Mouse (Mus musculus) adrenal gland, adult 8-10 months (tissue): ENCODE data around the gene Rnf43. TPM values are rescaled to one million over a fixed set of nuclear protein-coding genes. Genes with fewer than 3 reads are reported as not detected.
A peak's percentile ranks its signal among the peaks of the same experiment; 100 is the strongest.

Source experiments
- DNase-seq: peaks from one replicate; pipeline ENCODE4 v3.0.0; 2022
- total RNA-seq, 4 experiments: library from RNA; stranded (reverse); gene quantifications; 2 replicates each; pipeline ENCODE4 v1.2.4; 2022

The Rnf43 gene
- total RNA-seq, 4 experiments from 2014 or later: 4.8 to 17.8 (median 10.7) TPM

DNA sequence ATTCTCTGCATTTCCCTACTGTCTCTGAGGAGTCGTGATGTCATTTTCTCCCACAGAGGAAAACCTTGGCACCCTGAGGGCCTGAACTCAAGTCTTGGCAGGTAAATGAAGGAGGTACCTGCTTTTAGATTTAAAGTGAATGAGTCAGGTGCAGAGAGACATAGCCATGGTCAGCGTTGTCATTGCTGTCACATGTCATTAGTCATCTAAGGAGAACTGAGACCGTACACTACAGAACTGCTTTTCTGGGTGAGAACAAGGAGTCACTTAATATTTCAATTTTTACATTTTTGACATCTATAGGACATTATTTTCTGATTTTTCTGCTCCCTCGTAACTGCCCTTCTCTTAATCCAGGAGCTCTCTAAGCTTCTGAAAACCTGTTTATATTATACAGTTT lies 16.0 kb downstream of the Rnf43 start:
- DNase-seq: no peak

DNA sequence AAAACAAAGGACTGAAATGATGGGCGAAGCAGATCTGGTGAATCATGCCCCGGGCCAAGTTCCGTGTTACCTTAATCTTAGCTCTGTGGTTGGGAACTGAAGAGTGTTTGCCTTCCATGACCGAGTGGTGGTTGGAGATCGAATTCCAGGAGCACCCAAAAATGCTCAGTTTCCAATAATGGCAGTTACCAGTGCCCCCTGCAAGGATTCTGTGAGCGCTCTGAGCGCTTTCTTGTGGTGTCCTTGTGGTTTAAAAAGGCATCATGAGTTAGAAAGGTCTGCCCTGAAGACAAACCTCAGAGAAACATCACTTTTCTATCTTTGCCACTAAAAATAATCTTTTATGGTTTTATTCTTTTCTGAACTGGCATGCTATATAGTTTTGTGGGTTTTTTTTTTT lies 16.5 kb downstream of the Rnf43 start:
- no peak for DNase-seq

DNA sequence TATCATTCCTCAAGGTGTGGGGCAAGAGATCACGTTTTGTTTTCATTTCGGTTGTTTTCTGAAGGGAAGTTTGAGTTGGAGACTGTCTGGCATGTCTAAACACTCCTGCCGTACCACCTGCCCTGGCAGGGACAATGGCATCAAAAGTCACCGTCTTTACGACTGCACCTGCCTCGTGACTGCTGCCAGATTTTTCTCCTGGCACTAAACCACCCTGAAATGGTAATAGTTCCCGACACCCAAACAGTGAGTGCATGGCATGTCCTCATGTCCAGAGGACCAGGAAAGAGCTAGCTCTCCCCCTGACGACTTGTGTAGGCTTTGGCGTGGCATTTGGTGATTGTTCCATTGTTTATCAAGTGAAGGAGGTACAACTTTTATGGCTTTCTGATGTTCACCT lies 18.3 kb downstream of the Rnf43 start:
- no peak for DNase-seq

DNA sequence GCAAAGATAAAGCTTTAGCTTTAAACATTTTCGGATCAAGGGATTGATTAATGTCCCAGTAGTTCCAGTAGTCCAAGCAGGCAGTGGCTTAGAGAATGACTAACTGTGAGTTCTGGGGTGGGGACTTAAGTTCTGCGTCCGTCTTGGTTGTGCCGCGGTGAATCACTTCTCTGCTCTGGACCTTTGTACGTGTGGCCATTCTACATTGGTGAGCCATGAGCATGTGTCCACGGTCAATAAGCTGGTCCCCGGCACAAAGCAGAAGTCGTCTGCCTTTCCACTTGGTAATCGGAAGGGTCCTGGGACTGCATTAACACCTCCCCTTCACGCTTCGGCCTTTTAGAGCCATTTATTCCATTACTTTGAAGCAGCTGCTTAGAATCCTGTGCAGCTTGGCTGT lies 19.6 kb downstream of the Rnf43 start:
- no peak for DNase-seq

DNA sequence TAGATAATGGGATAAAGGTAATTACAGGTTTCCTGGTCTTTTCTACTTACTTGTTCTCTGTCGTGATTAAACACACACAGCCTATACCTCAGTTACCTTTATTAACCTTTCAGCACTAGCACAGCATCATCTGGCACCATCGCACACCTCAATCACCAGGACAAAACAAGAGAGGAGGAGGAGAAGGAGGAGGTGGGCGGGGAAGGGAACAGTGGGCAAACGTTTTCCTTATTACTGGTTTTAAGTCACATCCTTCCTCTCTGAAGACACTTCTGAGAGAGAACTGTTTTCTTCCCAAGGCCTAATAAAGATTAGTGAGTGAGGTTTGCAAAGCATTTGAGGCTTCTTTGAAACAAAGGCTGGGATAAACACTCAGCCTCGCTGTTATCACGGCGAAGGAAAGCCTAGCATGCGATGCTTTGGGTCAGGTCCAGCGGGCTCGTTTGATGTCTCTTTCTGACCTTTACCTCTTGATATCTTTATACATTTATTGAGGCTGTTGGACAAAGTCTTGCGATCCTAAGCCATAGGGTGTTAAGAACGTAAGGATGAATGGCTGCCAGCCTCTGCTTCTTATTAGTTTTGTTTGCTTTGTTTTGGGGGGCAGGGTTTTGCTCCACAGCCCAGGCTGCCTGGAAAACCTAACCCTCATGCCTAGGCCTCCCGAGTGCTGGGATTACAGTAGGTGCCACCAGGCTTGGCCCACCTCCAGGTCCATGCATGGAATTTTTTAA lies 20.5 kb downstream of the Rnf43 start:
- peak; percentile 23 for DNase-seq

DNA sequence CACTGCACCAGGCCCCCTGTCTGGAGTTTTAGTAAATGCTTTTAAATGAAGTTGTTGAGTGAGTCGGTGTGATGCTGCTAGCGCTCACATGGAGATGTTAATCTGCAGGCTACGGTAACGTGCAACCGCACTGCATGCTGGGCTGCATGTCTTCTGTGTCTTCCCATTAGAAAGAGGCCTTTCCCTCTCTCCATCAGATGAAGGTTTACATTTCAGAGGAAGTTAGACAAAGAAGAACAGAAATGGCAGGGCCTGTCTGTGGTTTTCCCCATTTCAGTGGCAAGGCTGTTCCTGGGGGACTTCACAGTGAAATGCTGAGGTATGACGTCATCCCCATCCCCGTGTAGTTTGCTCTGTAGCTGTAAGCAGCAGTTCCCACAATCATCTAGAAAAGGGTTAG lies 23.9 kb downstream of the Rnf43 start:
- no peak for DNase-seq

DNA sequence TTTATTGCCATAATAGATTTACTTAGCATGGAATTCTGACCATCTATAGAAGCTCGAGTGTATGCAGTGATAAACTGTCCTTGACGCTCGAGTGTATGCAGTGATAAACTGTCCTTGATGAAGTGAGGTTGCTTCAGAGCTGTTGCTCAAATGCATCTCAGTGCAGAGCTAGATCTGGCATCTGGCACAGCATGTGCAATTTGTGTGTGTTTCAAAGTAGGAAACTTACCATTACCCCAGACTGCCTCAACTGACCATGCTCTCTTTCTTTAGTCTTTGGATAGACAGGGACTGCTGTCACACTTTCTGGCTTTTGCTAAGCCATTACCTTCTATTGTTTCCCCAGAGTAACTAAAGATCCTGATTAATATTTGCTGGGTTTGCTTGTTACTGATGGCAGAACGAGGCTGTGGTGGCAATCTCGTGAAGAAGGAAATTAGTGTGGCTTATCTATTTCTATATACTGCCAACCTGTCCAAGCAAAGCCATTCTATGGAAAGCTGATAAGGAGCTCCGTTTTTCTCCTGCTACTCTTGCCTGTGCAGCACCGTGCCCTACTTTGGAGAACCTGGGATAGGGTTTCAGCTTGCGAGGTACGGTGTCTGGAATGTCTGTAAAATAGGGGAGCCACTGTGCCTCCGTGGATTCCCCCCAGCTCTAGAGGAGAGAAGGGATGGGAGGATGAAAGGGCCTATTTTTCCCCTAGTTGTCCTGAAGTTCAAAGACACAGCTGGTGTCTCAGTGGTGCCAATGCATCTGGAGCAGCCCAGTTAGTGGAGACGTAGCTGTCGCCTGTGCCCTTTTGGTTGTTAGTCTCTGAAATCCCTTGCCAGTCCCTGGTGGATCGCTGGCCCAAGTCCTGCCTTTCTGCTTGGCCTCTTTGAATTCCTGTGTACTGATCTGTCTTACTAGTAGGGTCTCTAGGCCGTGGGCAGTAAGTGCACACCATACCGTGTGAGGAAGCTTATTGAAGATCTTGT lies 25.0 kb downstream of the Rnf43 start:
- no peak for DNase-seq

DNA sequence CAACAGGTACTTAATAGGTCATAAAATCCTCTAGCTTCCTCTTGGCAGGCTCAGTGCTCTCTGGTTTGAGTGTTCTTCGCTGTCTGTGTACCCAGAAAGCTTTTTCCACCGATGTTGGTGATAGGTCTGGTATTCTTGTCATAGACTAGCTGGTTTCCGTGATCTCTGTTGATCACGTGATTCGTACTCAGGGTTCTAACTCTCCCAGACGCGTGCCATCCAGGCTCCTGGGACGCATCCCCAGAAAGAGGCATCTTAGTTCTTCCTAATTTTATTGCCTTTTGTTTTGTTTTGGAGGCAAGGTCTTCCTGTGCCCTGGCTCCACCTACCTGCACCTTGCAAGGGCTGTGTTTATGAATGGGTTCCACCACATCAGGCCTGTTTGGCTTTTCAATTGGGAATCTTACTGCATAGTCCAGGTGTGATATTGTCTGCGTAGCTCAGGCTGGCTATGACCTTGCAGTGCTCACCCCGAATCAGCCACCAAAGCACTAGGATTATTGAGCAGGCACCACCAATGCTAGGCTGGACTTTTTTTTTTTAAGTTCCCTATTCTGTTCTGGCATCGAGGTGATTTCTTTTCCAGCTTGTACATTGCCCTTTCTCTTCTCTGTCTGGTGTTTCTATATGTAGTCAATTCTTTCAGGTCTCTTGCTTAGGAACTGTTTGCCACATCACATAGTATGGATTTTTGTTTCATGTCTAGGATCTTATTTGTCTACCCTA lies 26.1 kb downstream of the Rnf43 start:
- DNase-seq: no peak

DNA sequence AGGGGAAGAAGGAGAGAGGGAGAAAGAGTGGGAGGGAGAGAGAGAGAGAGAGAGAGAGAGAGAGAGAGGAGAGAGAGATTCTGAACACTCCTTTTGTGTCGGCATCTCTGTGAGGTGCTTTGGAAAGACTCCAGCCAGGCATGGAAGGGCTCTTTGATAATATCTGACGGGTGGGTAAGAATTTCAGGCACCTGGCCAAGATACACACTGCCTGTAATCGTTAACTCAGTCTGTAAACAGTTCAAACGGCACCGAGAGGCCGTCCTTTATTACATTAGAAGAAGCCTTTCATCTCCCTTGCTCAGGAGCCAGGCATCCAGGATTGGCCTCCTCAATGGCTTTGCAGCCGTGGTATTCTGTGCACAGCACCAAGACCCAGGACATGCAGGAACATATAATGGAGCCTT lies 26.9 kb downstream of the Rnf43 start:
- DNase-seq: peak; percentile 49

DNA sequence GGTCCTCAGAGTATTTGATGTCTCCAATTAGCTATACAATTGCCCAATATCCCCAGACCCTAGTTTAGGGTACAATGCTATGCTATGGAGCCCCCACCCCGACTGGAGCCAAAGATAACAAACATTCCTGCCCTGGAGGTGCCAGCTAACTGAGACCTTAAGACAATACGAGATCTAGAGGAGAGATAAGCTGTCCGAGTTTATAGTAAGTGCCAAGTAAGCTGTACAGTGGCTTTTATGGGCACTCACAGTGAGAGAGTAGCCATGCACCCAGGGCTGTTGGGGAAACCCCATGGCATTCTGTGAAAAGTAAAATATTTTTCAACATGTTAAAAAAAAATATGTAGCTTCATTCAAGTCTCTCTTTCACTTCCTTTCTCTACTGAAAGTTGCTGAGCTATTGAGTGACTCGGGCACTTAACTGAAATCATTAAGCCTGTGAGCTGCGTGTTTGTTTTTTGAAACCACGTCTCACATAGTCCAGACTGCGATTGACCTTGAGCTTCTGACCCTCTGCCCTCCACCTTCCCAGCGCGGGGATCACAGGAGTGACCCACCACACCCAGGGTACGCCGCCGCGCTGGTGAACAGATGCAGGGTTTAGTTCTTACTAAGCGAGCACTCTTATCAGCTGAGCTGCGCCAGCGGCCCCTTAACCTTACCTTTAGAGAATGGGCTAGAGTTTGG lies 27.7 kb downstream of the Rnf43 start:
- no peak for DNase-seq

DNA sequence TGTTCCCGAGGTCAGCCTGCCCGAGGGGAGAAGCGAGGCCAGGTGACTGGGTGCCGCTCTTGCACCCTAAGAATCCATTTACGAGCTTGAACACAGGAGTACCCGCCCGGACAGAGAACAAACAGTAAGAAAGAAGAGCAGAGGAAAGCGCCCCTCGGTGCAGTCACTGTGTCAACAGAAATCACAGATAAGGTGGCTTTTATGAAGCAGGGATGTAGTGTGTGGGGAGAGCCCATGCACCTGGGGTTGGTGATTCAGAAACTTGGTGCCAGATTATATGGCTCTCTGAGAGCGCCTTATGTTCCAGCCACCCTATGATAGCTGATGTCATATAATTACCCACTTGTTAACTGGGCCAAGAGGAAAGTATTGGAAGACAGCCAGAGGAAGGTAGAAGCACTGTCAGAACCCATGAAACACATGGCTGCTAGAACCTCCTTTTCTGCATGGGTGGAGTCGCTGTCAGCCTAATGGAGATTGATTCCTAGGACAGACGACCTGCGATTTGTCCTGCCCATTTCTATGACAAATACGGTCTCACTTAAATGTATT lies 34.7 kb downstream of the Rnf43 start:
- DNase-seq: no peak

DNA sequence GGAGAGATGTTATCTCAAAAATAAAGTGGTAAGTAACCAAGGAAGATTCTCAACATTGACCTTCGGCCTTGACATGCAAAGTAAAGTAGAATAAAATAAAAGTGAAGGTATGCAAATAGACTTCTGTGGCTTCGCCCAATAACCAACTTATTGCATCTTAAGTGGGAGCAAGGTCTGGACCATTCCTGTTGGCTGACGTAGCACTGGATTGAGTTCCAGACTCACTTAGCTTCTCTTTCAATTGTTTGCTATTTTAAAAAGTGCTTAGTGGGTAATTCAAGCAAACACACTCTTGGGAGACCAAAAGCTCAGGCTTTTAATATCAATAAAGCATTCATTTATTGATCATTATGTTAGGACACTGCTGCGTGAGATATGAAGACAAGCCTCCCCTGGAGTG lies 35.6 kb downstream of the Rnf43 start:
- DNase-seq: no peak

DNA sequence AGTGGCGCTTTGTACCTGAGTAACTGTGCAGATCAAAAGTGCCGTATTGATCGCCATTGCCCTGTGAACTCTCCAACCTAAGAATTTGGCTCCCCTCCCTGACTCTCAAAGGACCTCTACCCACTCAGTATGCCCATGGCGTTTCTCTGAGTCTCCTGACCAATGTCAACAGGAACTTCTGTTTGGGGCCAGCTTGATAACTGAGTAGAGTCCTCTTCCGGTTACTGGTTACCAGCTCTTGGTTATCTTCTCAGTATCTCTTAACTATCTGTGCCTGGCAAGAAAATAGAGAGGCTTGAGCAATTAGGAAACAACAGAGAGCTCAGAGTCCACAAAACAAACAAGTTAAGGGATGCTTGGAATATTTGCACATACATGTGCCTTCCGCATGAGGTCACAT lies 38.6 kb downstream of the Rnf43 start:
- no peak for DNase-seq

DNA sequence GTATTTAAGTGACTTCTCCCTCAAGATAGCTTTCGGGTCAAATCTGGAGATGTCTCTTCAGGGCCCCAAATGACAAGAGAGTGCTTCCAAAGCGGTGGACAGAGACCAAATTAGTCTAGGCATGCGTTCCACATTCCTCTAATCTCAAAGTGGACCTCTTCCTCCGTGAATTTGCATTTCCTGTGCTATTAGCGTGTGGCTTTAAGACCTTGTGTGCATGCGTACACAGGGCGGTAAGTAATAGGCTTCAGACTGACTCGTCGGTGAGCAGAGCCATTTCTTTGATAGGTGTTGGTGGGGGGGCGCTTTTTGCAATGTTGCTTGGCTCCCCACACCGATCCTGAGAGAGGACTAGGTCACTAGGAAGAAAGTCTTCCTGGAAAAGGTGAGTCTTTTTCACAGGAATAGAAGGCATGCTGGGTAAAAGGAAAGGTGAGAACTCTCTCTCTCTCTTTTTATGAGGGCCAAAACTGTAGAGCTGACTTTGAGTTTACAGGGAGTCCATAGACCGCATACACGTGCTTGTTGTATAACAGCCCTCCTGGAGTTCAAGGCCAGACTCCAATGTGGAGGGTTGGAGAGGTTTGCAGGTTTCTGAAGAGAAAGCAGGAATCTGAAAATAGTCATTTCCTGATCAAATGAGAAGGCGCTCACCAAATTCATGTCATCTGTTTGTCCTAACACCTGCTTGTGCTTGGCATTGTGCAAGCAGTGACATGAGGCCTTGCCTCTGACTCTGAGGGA lies 39.5 kb downstream of the Rnf43 start:
- DNase-seq: no peak

DNA sequence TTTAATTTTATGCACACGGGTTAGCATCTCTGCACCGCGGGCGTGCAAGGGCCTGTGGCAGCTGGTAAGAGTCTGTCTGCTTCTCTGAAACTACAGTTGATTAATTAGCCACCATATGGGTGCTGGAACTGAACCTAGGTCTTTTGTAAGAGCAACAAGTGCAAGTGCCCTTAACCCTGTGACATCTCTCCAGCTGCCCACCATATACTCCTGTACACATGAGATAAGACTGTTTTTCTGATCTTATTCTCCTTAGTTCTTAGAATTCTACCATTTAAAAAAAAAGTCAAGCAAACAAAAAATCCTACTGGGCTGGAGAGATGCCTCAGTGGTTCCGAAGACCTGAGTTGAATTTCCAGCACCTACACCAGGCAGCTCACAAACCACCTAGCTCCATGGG lies 41.1 kb downstream of the Rnf43 start:
- DNase-seq: no peak

DNA sequence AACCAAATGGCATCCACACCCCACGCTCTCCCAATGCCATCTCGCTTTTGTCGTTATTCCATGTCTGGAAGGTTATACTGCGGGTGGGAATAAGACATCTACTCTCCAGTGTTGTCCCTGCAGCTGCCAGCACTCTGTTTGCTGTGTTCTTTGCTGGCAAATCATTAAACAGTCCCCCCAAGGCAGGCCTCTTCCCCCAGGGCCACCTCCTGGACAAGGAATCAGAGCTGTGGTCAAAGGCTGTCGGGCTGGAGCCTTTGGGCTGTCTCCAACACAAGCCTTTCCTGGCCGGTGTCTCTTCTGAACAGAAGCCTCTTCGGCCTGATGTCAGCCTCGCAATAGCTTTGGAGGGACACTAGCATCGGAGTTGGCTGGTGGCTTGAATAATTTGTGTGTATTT lies 41.8 kb downstream of the Rnf43 start:
- DNase-seq: no peak

DNA sequence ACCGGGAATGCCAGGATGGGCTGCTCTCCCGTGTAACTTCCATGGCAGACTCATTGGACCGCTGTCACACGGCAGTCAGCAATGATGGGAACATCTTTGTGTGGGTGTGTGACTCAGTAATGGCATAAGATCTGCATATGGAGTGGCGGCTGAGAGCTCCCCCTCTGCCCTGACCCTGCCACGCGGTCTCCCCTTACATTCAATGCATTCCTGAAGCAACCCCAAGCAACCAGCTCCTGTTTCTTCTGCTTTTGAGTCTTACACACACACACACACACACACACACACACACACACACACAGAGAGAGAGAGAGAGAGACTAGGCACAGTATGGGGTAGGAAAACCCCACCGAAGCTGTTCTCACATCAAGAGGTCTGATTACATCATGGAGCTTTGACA lies 45.0 kb downstream of the Rnf43 start:
- no peak for DNase-seq

DNA sequence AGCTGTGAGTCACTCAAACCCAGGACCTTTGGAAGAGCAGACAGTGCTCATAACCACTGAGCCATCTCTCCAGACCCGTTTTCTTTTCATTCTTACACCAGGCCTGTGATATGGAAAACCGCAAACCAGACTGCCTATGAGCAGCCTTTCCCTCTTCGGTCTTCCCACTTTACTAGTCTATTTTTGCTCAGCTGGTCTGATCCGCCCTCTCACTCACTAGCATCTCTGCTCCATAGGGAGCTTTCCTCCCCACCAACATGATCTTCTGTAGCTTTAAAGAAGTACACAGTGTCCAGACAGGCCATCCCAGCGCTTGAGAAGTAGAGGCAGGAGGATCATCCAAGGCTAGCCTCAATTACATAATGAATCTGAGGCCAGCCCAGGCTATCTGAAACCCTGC lies 46.5 kb downstream of the Rnf43 start:
- DNase-seq: no peak

DNA sequence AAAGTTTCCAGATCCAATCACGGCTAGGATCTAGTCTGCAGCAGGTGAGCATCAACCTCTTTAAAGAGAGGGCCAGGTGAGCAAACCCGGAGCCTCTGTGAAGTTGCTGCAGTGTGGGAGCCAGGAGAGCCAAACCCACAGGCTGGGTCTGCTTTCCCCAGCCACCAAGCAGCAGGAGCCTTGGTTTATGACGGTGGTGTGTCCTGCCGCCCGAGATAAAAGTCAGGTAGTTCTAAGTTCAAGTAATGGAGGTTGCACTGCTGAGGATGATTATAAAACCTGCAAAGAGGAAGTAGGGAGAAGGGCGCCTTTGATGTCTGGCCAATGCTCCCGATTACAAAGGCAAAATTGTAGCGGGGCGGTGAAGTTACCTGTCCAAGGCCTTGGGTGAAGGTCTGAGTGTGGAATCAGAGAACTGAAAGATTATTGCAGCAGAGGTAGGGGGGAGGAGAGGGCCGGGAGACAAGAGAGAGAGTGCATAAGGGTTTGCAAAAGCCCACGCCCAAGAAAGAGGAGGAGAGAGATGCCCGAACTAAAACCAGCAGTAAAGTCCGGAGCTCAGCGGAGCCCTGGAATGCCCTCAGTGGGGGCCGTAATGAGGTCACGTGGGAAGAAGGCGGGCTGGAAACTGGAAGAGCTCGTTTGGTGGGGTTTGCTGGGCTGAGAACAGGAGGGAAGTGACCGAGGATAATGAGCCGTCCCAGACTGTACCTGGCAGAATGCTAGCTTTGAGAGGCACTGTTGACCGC lies 47.2 kb downstream of the Rnf43 start:
- no peak for DNase-seq

DNA sequence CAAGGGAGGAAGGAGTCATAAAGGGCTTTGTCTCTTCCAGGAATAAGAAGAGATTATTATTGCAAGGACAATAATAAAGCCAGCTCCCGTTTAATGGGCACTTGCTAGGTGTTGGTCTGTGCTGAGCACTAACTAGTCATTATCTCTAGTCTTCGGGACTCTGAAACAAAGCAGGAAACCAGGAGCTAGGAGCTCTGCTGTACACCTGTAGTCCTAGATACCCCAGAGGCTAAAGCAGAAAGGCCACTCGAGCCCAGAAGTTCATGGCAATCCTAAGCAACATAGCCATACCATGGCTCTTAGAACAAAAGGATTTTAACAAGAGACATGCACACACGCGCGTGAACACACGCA lies 47.7 kb downstream of the Rnf43 start:
- DNase-seq: no peak

DNA sequence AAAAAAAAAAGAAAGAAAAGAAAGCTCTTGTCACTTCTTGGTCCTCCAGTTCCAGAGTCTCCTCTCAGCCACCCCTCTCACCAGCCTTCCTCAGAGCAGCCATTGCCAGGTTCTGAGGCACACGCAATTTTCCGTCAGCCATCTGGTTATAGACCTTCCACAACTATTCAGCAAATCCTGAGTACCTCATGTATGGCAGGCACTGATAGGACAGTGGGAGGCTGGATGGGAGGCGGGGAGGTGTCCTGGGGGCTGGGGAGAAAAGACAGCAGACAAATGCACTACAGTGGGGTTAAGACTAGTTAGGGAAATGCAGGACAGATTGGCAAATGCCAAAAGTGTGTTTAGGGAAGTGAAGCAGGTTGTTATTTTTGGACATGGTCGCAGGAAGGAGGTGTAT lies 49.7 kb downstream of the Rnf43 start:
- no peak for DNase-seq
